Comparison of ENCODE assay signal across 8 mouse cellular contexts in the genomic region with DNA sequence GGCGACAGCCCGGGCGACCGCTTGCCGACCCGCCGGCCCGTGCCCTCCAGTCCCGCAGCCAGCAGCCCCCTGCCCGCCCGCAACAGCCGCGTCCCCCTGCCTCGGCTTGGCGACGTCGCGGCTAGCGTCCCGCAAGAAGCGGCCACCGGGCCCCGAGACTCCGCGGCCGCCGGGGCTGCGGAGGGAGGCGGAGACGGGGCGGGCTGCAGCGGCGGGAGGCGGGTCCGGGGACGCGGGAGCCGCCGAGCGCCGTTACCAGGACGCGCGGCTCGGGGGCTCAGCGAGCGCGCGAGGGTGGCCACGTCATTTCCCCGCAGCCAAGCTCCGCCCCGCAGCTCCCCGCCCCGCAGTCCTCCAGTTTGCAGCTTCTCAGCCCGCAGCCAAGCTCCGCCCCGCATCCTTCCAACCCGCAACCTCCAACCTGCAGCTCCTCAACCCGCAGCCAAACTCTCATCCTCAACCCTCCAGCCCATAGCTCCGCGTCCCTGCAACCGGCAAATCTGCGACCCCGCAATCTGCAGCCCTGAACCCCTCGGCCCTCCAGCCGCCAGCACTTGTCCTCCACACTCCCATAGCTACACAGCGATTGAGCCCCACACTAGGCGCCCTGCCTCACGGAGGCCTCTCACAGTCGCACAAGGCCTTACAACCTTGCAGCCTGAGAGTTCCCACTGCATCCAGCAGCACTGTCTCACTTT. TPM values are rescaled to one million over a fixed set of nuclear protein-coding genes. Genes with fewer than 3 reads are reported as not detected.
DNase-seq lines count a peak whose midpoint lies in the region; ATAC-seq and TF ChIP-seq lines count a peak whose summit lies in the region.
"Had no signal": no experiment of that assay in that cellular context is flagged by ENCODE, and none has a peak within 500 bp of the region (broad histone marks: within the 10 kb centered on the region; RNA-seq: fewer than 3 reads in every experiment).

A gene (minus strand): TSS at position 169 of the 698 bp plus-strand sequence.

- H3K27ac ChIP-seq in embryonic facial prominence, embryonic 13.5 days, result no peak within 1 kb of the TSS
- 0 out of 2 replicates have a peak within 1 kb of the TSS, but pooled peaks have one; percentile 29 for H3K27ac ChIP-seq in limb, embryonic 12.5 days
- H3K27ac ChIP-seq in midbrain, embryonic 13.5 days, result peak within 1 kb of the TSS; percentile 75
- H3K27ac ChIP-seq in stomach, embryonic 14.5 days (ENCODE audit: low read length), result no peak within 1 kb of the TSS

- peak; percentile 82 for ATAC-seq in embryonic facial prominence, embryonic 13.5 days (ENCODE audit: insufficient number of reproducible peaks, insufficient read depth, low FRiP score, low TSS enrichment, low read depth)
- peak; percentile 67 for ATAC-seq in limb, embryonic 12.5 days (ENCODE audit: insufficient number of reproducible peaks, insufficient read depth, low FRiP score, low TSS enrichment, low read depth)
- ATAC-seq in midbrain, embryonic 13.5 days, result peak; percentile 95
- peak; percentile 86 for ATAC-seq in stomach, embryonic 14.5 days (ENCODE audit: insufficient number of reproducible peaks, insufficient read depth, low FRiP score, low read depth)

- H3K4me1 ChIP-seq in embryonic facial prominence, embryonic 13.5 days, result peaks cover 7% of the 10 kb centered on the region; the same call in 1 of the 2 replicates
- H3K4me1 ChIP-seq in limb, embryonic 12.5 days (replicated peaks), result peaks cover 19% of the 10 kb centered on the region; the same call in 1 of the 2 replicates
- H3K4me1 ChIP-seq in midbrain, embryonic 13.5 days (replicated peaks), result peaks cover 26% of the 10 kb centered on the region
- H3K4me1 ChIP-seq in stomach, embryonic 14.5 days (ENCODE audit: control insufficient read depth, insufficient read depth, low read length), result no peaks in the 10 kb centered on the region

- H3K36me3 ChIP-seq in embryonic facial prominence, embryonic 13.5 days, result no peaks in the 10 kb centered on the region
- H3K36me3 ChIP-seq in limb, embryonic 12.5 days, result no peaks in the 10 kb centered on the region
- no peaks in the 10 kb centered on the region for H3K36me3 ChIP-seq in midbrain, embryonic 13.5 days
- H3K36me3 ChIP-seq in stomach, embryonic 14.5 days (ENCODE audit: control insufficient read depth, insufficient read depth, low read length), result no peaks in the 10 kb centered on the region

- DNase-seq in brain, embryonic 14.5 days (ENCODE audit: low read depth), result peak; percentile 95
- peak; percentile 21 to 60 for DNase-seq in heart, adult 9 months (ENCODE audit: low spot score in 2 of 2)
- peak; percentile 70 for DNase-seq in kidney, adult 9 months

- WGBS in embryonic facial prominence, embryonic 13.5 days, result 3% methylated on average over 54 of the region's 71 CpGs
- WGBS in limb, embryonic 12.5 days, result 6% methylated on average over 58 of the region's 71 CpGs
- WGBS in midbrain, embryonic 13.5 days, result 2% methylated on average over 60 of the region's 71 CpGs
- 3% methylated on average over 67 of the region's 71 CpGs for WGBS in stomach, embryonic 14.5 days

- peak within 1 kb of the TSS; percentile 77 for H3K4me3 ChIP-seq in embryonic facial prominence, embryonic 13.5 days
- peak within 1 kb of the TSS; percentile 90 for H3K4me3 ChIP-seq in limb, embryonic 12.5 days (replicated peaks)
- H3K4me3 ChIP-seq in midbrain, embryonic 13.5 days (replicated peaks), result peak within 1 kb of the TSS; percentile 76
- peak within 1 kb of the TSS; percentile 70 for H3K4me3 ChIP-seq in stomach, embryonic 14.5 days (ENCODE audit: low read depth, low read length)
- H3K4me3 ChIP-seq: myocyte had no signal

- no peak for TF ChIP-seq CTCF in brain, embryonic 14.5 days (IDR thresholded peaks at IDR 0.05; ENCODE audit: borderline replicate concordance, extremely low read depth, insufficient read depth, insufficient read length)

- H3K9me3 ChIP-seq in embryonic facial prominence, embryonic 13.5 days, result no peaks in the 10 kb centered on the region
- H3K9me3 ChIP-seq in limb, embryonic 12.5 days, result no peaks in the 10 kb centered on the region
- H3K9me3 ChIP-seq in midbrain, embryonic 13.5 days, result no peaks in the 10 kb centered on the region
- H3K9me3 ChIP-seq in stomach, embryonic 14.5 days (ENCODE audit: control insufficient read depth, low read depth, low read length), result no peaks in the 10 kb centered on the region

- peak within 1 kb of the TSS; percentile 80 for H3K9ac ChIP-seq in embryonic facial prominence, embryonic 13.5 days
- H3K9ac ChIP-seq in limb, embryonic 12.5 days (replicated peaks), result peak within 1 kb of the TSS; percentile 75
- H3K9ac ChIP-seq in midbrain, embryonic 13.5 days (replicated peaks), result peak within 1 kb of the TSS; percentile 84
- H3K9ac ChIP-seq in stomach, embryonic 14.5 days (replicated peaks; ENCODE audit: low read depth, low read length), result peak within 1 kb of the TSS; percentile 42; the same call in 1 of the 2 replicates

- peaks cover 12% of the 10 kb centered on the region; the same call in 1 of the 2 replicates for H3K27me3 ChIP-seq in embryonic facial prominence, embryonic 13.5 days
- H3K27me3 ChIP-seq in limb, embryonic 12.5 days, result peaks cover 16% of the 10 kb centered on the region
- H3K27me3 ChIP-seq in midbrain, embryonic 13.5 days, result no peaks in the 10 kb centered on the region; the same call in 1 of the 2 replicates
- 0 out of 2 replicates have a peak, but pooled peaks cover 3% of the 10 kb centered on the region for H3K27me3 ChIP-seq in stomach, embryonic 14.5 days (ENCODE audit: control insufficient read depth, insufficient read depth, low read length)

- H3K4me2 ChIP-seq in embryonic facial prominence, embryonic 13.5 days, result peak within 1 kb of the TSS; percentile 89
- H3K4me2 ChIP-seq in limb, embryonic 12.5 days, result peak within 1 kb of the TSS; percentile 75
- H3K4me2 ChIP-seq in midbrain, embryonic 13.5 days (replicated peaks), result peak within 1 kb of the TSS; percentile 90
- peak within 1 kb of the TSS; percentile 83 for H3K4me2 ChIP-seq in stomach, embryonic 14.5 days (replicated peaks; ENCODE audit: low read depth, low read length)

- TF ChIP-seq POLR2A in brain, embryonic 14.5 days (IDR thresholded peaks at IDR 0.05; ENCODE audit: borderline replicate concordance, extremely low read depth, insufficient read depth, insufficient read length, poor library complexity, severe bottlenecking), result peak; percentile 55

RNA-seq across cellular contexts. Expression of the gene that starts here (rescaled TPM):
- 12.9 and 17.6 TPM in 2 replicates for polyA plus RNA-seq in brain, embryonic 14.5 days (2012; rRNA removed)
- polyA plus RNA-seq in embryonic facial prominence, embryonic 13.5 days (2015; fragmentation: Nextera tagmentation; extraction: Ambion mirVana), result 5.9 and 7.0 TPM in 2 replicates
- polyA plus RNA-seq in limb, embryonic 12.5 days (2016; fragmentation: Nextera tagmentation; extraction: Ambion mirVana), result 8.1 and 8.6 TPM in 2 replicates
- 10.0 and 10.6 TPM in 2 replicates for polyA plus RNA-seq in midbrain, embryonic 13.5 days (2015; fragmentation: Nextera tagmentation; extraction: Ambion mirVana)
- polyA plus RNA-seq in stomach, embryonic 14.5 days (2014; fragmentation: Nextera tagmentation; extraction: Ambion mirVana), result 5.4 and 7.4 TPM in 2 replicates
- polyA plus RNA-seq: myocyte had no signal

Comparison
In these comparisons a context has a peak if more than half of its experiments do, and no peak if none do; other contexts are left out.
1. DNase-seq: peak in every context shown above with its lines; median percentile 95 in brain, embryonic 14.5 days; 70 in kidney, adult 9 months; 40 in heart, adult 9 months.
2. H3K27ac ChIP-seq: peak in limb, embryonic 12.5 days (single experiment) and midbrain, embryonic 13.5 days (single experiment); none in embryonic facial prominence, embryonic 13.5 days (single experiment) and stomach, embryonic 14.5 days (single experiment).
3. Peak in every context shown above with its lines, with median percentiles within 50 percentile points of each other: ATAC-seq, H3K4me2 ChIP-seq, H3K4me3 ChIP-seq and H3K9ac ChIP-seq.